Mouse (Mus musculus) forebrain, embryonic 14.5 days (tissue): ENCODE measurements around the gene Golga5. TPM values are rescaled to one million over a fixed set of nuclear protein-coding genes. Genes with fewer than 3 reads are reported as not detected.

Experiments
- ATAC-seq: fragments of 200-750 bp; cut with Nextera tagmentation; 2 replicates; pipeline ENCODE4 v1.8.0; 2017; ENCODE audit warnings: mild to moderate bottlenecking, moderate library complexity
- DNase-seq: peaks from one replicate; pipeline ENCODE4 v3.0.0-alpha.2; 2015; ENCODE audit warnings: low spot score
- H3K27ac ChIP-seq: fragments of 300-500 bp; sonication (generic); 2 replicates; pipeline ENCODE4 v1.5.1; 2014; ENCODE audit warnings: low read depth, mild to moderate bottlenecking, control low read depth, low read length, moderate library complexity
- H3K27me3 ChIP-seq: fragments of 300-500 bp; sonication (generic); replicated peaks from 2 replicates; pipeline ENCODE4 v1.6.1; 2014; ENCODE audit warnings: low read length, control low read depth, mixed read lengths; ENCODE audit not compliant: control insufficient read depth, insufficient read depth
- H3K36me3 ChIP-seq: fragments of 300-500 bp; sonication (generic); 2 replicates; pipeline ENCODE4 v1.6.1; 2014; ENCODE audit warnings: low read length, control low read depth; ENCODE audit not compliant: control insufficient read depth, insufficient read depth
- H3K4me1 ChIP-seq: fragments of 300-500 bp; sonication (generic); 2 replicates; pipeline ENCODE4 v1.6.1; 2014; ENCODE audit warnings: antibody characterized with exemption, low read length, control low read depth; ENCODE audit not compliant: control insufficient read depth, insufficient read depth
- H3K4me2 ChIP-seq: fragments of 300-500 bp; sonication (generic); 2 replicates; pipeline ENCODE4 v1.6.1; 2014; ENCODE audit warnings: mild to moderate bottlenecking, control low read depth, low read length
- H3K4me3 ChIP-seq: fragments of 300-500 bp; sonication (generic); 2 replicates; pipeline ENCODE4 v1.5.1; 2014; ENCODE audit warnings: low read depth, low read length, control low read depth
- H3K9ac ChIP-seq: fragments of 300-500 bp; sonication (generic); 2 replicates; pipeline ENCODE4 v1.6.1; 2014; ENCODE audit warnings: mild to moderate bottlenecking, low read length, control low read depth, moderate library complexity
- H3K9me3 ChIP-seq: fragments of 300-500 bp; sonication (generic); replicated peaks from 2 replicates; pipeline ENCODE4 v1.6.1; 2016; ENCODE audit warnings: low read length, control low read depth, mixed read lengths; ENCODE audit not compliant: control insufficient read depth
- WGBS: fragments of 180-500 bp; shearing (Covaris S2); extraction: QIAGEN DNeasy Blood & Tissue Kit; methylation state at CpG from one replicate; pipeline ENCODE4 v1.1.7; 2014; 5-methylcytosine and 5-hydroxymethylcytosine counted together
- polyA plus RNA-seq: library from polyadenylated mRNA; unstranded; fragments of >200 nt; fragmentation: Nextera tagmentation; extraction: Ambion mirVana; gene quantifications from 2 replicates; pipeline ENCODE4 v1.2.1, GENCODE M21; 2014

The Golga5 gene
- polyA plus RNA-seq, 1 experiment from 2014 or later = 34.2 TPM

DNA sequence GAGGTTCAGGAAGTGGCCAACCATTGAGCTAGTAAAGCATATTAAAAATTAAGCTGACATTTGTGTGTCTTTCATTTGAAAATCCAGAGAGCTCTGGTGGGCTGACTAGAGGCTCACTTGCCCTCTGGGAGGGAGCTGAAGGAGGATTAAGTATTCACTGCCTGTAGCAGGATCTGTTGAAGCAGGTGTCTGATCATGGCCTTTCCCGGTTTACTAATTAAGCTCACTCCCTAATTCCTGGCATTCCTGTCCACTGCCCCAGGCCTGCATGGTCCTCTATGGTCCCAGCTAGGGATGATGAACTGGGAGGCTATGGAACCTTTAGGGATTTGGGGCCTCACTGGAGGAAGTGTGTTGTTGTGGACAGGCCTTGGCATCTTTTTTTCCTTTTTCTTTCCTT is 66.9 kb downstream of the Golga5 start:
- no peak overlapping the region for H3K27ac ChIP-seq
- H3K4me1 ChIP-seq = no peaks in the 10 kb centered on the region
- no peaks in the 10 kb centered on the region for H3K9me3 ChIP-seq
- no peaks in the 10 kb centered on the region for H3K27me3 ChIP-seq
- no peak overlapping the region for H3K9ac ChIP-seq
- no peaks in the 10 kb centered on the region for H3K36me3 ChIP-seq
- ATAC-seq = no peak
- 44% methylated on average over 1 of the region's 1 CpGs for WGBS
- H3K4me3 ChIP-seq = no peak overlapping the region
- no peak for DNase-seq
- no peak overlapping the region for H3K4me2 ChIP-seq

- Histone ChIP-seq H3K4me3 (no peak overlapping the region), H3K9me3 (no peaks in the 10 kb centered on the region), H3K4me1 (no peaks in the 10 kb centered on the region), H3K9ac (no peak overlapping the region), H3K27me3 (no peaks in the 10 kb centered on the region), H3K4me2 (no peak overlapping the region), H3K36me3 (no peaks in the 10 kb centered on the region), H3K27ac (no peak overlapping the region)
- ATAC-seq = no peak
- WGBS = 79% methylated on average over 8 of the region's 8 CpGs
- no peak for DNase-seq
Measured at GRCm38 (mm10) chr12:102540278-102540677, 71.3 kb downstream of the Golga5 start.

DNA sequence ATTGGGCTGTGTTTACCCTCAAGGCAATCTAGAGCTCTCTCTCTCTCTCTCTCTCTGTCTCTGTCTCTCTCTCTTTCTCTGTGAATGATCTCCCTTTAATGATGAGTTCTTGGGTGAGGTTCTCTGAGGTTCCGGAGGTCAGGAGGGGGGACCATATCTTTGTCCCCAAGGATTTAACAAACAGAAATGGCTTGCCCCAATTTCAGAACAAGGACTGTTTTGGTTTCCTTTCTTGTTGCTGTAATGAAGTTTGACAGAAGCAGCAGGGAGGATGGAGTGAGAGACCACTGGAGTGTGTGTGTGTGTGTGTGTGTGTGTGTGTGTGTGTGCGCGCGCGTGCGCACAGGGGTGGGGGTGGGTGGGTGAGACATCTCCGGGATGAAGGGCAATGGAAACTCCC is 72.2 kb downstream of the Golga5 start:
- ATAC-seq (no peak), DNase-seq (no peak)
- no peaks in the 10 kb centered on the region for H3K36me3 ChIP-seq
- no peaks in the 10 kb centered on the region for H3K9me3 ChIP-seq
- WGBS = 95% methylated on average over 7 of the region's 7 CpGs
- H3K27ac ChIP-seq = no peak overlapping the region
- no peaks in the 10 kb centered on the region for H3K27me3 ChIP-seq
- H3K9ac ChIP-seq = no peak overlapping the region
- H3K4me1 ChIP-seq = no peaks in the 10 kb centered on the region
- H3K4me3 ChIP-seq = no peak overlapping the region
- H3K4me2 ChIP-seq = no peak overlapping the region

DNA sequence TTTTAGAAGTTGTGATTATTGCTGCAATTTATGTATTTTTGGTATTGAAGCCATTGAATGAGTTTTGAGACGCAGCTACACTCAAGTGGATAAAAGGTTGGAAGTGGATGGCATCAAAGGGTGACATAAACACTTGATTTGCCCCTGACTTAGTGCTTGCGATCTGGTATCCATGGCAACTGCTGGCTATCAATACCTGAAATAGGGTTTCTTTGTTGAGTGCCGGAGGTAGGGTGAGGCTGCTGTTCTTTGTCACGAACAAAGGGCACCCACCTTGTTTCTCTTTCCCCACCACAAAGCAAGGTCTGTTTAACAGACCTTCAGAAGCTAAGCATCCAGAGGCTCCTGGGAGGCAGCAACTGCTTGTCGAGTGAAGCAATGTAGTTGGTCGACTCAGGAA is 76.2 kb downstream of the Golga5 start:
- ATAC-seq = no peak
- Histone ChIP-seq H3K4me1 (no peaks in the 10 kb centered on the region), H3K9ac (no peak overlapping the region), H3K9me3 (no peaks in the 10 kb centered on the region), H3K4me2 (no peak overlapping the region), H3K27ac (no peak overlapping the region), H3K4me3 (no peak overlapping the region), H3K27me3 (no peaks in the 10 kb centered on the region), H3K36me3 (no peaks in the 10 kb centered on the region)
- DNase-seq = peak; percentile 39
- WGBS = 45% methylated on average over 6 of the region's 6 CpGs

Other genes starting within 250 kb of the Golga5 start
- 1.9 and 2.9 TPM in 2 replicates for gene Rin3, start 186.1 kb upstream of the Golga5 start, polyA plus RNA-seq
- 87.0 and 90.5 TPM in 2 replicates for gene Lgmn, start 29.3 kb upstream of the Golga5 start, polyA plus RNA-seq
- 63.3 and 76.8 TPM in 2 replicates for gene Chga, start 85.8 kb downstream of the Golga5 start, polyA plus RNA-seq
- gene Itpk1, start 235.8 kb downstream of the Golga5 start, polyA plus RNA-seq = 47.1 and 57.5 TPM in 2 replicates